Mouse (Mus musculus) spleen, adult 2 months (tissue): ENCODE data around the gene Gm21897.
"Not testable (repeated sequence)": the region's sequence is repeated elsewhere in the genome, so short reads cannot be mapped to it uniquely, and the experiment has no call there.

ENCODE experiments used
- CTCF ChIP-seq: fragments of 200-500 bp; IDR thresholded peaks from 2 replicates; pipeline ENCODE4 v1.5.1; 2011; ENCODE audit warnings: mild to moderate bottlenecking, inconsistent platforms; ENCODE audit not compliant: insufficient read depth, insufficient read length, insufficient replicate concordance; ENCODE audit errors: extremely low read depth
- POLR2A ChIP-seq: fragments of 200-500 bp; IDR thresholded peaks from 2 replicates; pipeline ENCODE4 v1.6.1; 2011; ENCODE audit warnings: low read depth, low read length, inconsistent platforms

GRCm38 (mm10) chr16:15317158-15317557, at the start of gene Gm21897:
- not testable (repeated sequence) for TF ChIP-seq POLR2A, CTCF
